Mouse (Mus musculus): ENCODE measurements around the gene Rnf128.

GRCm38 (mm10) chrX:139665829-139666228 is 102.7 kb downstream of the Rnf128 start:
- no peak for TF ChIP-seq CTCF (IDR thresholded peaks at IDR 0.05; ENCODE audit: low read depth, low read length)
- no peak for TF ChIP-seq POLR2A (IDR thresholded peaks at IDR 0.05; ENCODE audit: insufficient read depth, low read length)
- no peak for TF ChIP-seq EP300 (IDR thresholded peaks at IDR 0.05; ENCODE audit: insufficient read depth, low read depth, low read length)
